Mouse (Mus musculus): ENCODE results near the gene Cog5.

- no peak for TF ChIP-seq RAD21 (IDR thresholded peaks at IDR 0.05; ENCODE audit: low read depth, low read length)
- TF ChIP-seq CTCF (IDR thresholded peaks at IDR 0.05 in 2 of 3, conservative IDR thresholded peaks at IDR 0.05 in 1 of 3; ENCODE audit: control insufficient read depth in 1 of 3, insufficient read depth in 1 of 3, low read depth in 2 of 3, low read length in 3 of 3, poor library complexity in 1 of 3, severe bottlenecking in 1 of 3), result no peak
- no peak for TF ChIP-seq BHLHE40 (IDR thresholded peaks at IDR 0.05; ENCODE audit: borderline replicate concordance, low read depth, low read length)
These were observed 262.0 kb downstream of the Cog5 start for GRCm38 (mm10) chr12:31916691-31917090.
